Mouse (Mus musculus) heart, embryonic 13.5 days (tissue): ENCODE measurements around the gene Tnk1. TPM values are rescaled to one million over a fixed set of nuclear protein-coding genes. Genes with fewer than 3 reads are reported as not detected.

Experiments
- ATAC-seq: fragments of 200-750 bp; cut with Nextera tagmentation; 2 replicates; pipeline ENCODE4 v1.8.0; 2017; ENCODE audit warnings: moderate TSS enrichment; ENCODE audit not compliant: insufficient number of reproducible peaks, low FRiP score, low TSS enrichment; ENCODE audit errors: extremely low read depth
- H3K27ac ChIP-seq: fragments of 300-500 bp; sonication (generic); replicated peaks from 2 replicates; pipeline ENCODE4 v1.5.1; 2015; ENCODE audit warnings: moderate library complexity, mild to moderate bottlenecking, inconsistent platforms
- H3K27me3 ChIP-seq: fragments of 300-500 bp; sonication (generic); replicated peaks from 2 replicates; pipeline ENCODE4 v1.6.1; 2015; ENCODE audit warnings: mild to moderate bottlenecking, inconsistent platforms
- H3K36me3 ChIP-seq: fragments of 300-500 bp; sonication (generic); 2 replicates; pipeline ENCODE4 v1.6.1; 2015; ENCODE audit warnings: mild to moderate bottlenecking, inconsistent platforms
- H3K4me1 ChIP-seq: fragments of 300-500 bp; sonication (generic); 2 replicates; pipeline ENCODE4 v1.6.1; 2015; ENCODE audit warnings: inconsistent platforms
- H3K4me2 ChIP-seq: fragments of 300-500 bp; sonication (generic); 2 replicates; pipeline ENCODE4 v1.6.1; 2015; ENCODE audit warnings: inconsistent platforms, mild to moderate bottlenecking, moderate library complexity
- H3K4me3 ChIP-seq: fragments of 300-500 bp; sonication (generic); 2 replicates; pipeline ENCODE4 v1.5.1; 2015; ENCODE audit warnings: moderate library complexity, mild to moderate bottlenecking, inconsistent platforms
- H3K9ac ChIP-seq: fragments of 300-500 bp; sonication (generic); 2 replicates; pipeline ENCODE4 v1.6.1; 2015; ENCODE audit warnings: inconsistent platforms, mild to moderate bottlenecking, moderate library complexity
- H3K9me3 ChIP-seq: fragments of 300-500 bp; sonication (generic); 2 replicates; pipeline ENCODE4 v1.6.1; 2016; ENCODE audit warnings: inconsistent platforms
- WGBS: fragments of 180-500 bp; shearing (Covaris S2); methylation state at CpG from one replicate; pipeline ENCODE4 v1.1.7; 2015; ENCODE audit warnings: mixed read lengths; 5-methylcytosine and 5-hydroxymethylcytosine counted together
- polyA plus RNA-seq: library from polyadenylated mRNA; unstranded; fragments of >200 nt; fragmentation: Nextera tagmentation; extraction: Ambion mirVana; gene quantifications from 2 replicates; pipeline ENCODE4 v1.2.1, GENCODE M21; 2015

The Tnk1 gene
- 0.38 and 0.56 TPM in 2 replicates for polyA plus RNA-seq

DNA sequence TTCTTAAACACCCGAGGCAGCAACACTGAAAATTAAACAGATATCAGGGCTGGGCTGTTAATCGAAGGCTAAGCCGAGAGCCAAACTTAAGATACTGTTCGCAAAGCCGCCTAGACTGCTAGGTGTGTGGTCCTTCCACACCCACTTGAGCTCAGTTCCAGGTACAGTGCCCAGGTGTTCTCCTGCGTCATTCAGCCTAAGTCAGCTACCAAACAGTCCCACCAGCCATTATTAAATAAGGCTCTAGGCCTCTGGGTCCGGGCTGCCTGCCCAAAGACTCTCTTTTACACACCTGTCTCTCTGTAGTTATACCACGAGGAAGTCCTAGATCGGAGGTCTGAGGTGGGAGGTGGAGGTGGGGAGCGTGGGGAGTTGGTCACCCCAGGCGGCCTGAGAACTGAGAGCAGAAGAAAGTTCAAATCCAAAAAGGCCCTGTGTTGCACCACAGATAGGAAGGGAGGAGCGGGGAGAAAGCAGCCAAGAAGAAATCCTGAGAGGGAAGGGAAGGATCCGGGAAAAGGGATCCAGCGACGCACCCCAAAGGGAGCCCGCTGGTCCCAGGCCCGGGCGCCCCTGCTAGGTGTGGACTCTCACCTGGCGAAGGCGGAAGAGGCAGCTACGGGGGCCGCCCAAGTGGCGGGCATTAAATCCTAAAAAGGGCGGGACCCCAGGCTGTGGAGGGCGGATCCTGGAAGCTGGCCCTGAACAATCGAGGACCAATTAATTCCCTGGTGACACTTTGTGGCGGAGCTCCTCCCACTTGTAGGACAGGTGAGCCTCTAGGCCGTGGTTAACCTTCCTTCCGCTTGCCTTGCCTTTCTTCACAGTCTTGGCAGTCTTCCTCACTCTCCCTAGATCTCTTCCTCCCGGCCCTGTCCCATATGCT, at the start of gene Tnk1:
Tnk1 (minus strand) TSS at position 618 of the 886 bp plus-strand sequence.
- ATAC-seq, result no peak
- no peaks in the 10 kb centered on the region for H3K9me3 ChIP-seq
- WGBS, result 26% methylated on average over 30 of the region's 30 CpGs

DNA sequence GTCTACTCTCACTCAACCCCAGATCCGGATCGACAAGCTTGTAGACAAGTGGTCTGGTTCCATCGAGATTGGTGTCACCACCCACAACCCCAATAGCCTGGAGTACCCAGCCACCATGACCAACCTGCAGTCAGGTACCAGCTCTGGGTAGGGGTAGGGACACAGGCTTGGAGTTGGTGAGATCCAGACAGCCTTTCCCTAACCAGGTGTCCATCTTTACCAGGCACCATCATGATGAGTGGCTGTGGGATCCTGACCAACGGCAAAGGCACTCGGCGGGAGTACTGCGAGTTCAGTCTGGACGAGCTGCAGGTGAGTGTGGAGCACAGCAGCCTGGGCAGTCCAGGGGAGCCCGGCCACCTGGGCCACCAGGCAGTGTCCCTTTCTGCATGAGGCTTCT, 45.8 kb upstream of the Tnk1 start:
- no peak for ATAC-seq
- WGBS, result 94% methylated on average over 9 of the region's 9 CpGs
- no peaks in the 10 kb centered on the region for H3K27me3 ChIP-seq
- no peak overlapping the region for H3K4me3 ChIP-seq
- H3K4me2 ChIP-seq, result no peak overlapping the region
- H3K27ac ChIP-seq, result no peak overlapping the region
- no peak overlapping the region for H3K9ac ChIP-seq
- peaks cover 64% of the 10 kb centered on the region for H3K36me3 ChIP-seq
- H3K4me1 ChIP-seq, result peaks cover 27% of the 10 kb centered on the region
- H3K9me3 ChIP-seq, result no peaks in the 10 kb centered on the region

More for the DNA sequence above, at the start of gene Tnk1:
- Histone ChIP-seq H3K27ac (no peak within 1 kb of the TSS), H3K4me2 (0 out of 2 replicates have a peak within 1 kb of the TSS, but pooled peaks have one; percentile 2), H3K4me3 (0 out of 2 replicates have a peak within 1 kb of the TSS, but pooled peaks have one; percentile 3), H3K27me3 (peaks cover 39% of the 10 kb centered on the region), H3K4me1 (peaks cover 21% of the 10 kb centered on the region), H3K9ac (no peak within 1 kb of the TSS), H3K36me3 (no peaks in the 10 kb centered on the region)

DNA sequence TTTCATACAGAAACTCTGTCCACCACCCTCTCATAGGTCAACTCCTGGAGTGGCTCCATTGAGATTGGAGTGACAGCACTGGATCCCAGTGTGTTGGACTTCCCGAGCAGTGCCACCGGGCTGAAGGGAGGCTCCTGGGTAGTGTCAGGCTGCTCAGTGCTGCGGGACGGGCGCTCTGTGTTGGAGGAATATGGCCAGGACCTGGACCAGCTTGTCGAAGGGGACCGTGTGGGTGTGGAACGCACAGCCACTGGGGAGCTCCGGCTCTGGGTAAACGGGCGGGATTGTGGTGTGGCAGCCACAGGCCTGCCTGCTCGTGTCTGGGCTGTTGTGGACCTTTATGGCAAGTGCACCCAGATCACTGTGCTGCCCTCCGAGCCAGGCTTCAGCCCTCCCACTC, 44.4 kb upstream of the Tnk1 start:
- Histone ChIP-seq H3K4me2 (peak overlapping the region; percentile 88), H3K27ac (no peak overlapping the region), H3K4me3 (peak overlapping the region; percentile 92), H3K9ac (peak overlapping the region; percentile 96), H3K27me3 (no peaks in the 10 kb centered on the region), H3K9me3 (no peaks in the 10 kb centered on the region), H3K4me1 (peaks cover 40% of the 10 kb centered on the region), H3K36me3 (peaks cover 50% of the 10 kb centered on the region)
- ATAC-seq, result no peak
- WGBS, result 77% methylated on average over 13 of the region's 13 CpGs

DNA sequence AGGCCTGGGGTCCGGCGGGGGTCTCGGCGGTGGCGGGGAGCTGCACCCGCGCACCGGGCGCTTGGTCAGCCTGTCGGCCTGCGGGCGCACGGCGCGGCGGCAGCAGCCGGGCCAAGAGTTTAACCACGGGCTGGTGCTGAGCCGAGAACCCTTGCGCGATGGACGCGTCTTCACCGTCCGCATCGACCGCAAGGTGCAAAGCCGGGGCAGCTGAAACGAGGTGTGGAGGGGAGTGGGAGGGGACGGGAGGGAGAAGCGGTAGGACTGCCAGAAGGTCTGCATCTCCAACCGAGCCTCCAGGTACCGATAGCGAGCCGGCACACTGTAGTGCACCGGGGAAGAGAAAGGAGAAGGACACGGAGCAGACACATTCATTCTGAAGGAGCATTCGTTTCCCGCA, 43.5 kb upstream of the Tnk1 start:
- no peak for ATAC-seq

DNA sequence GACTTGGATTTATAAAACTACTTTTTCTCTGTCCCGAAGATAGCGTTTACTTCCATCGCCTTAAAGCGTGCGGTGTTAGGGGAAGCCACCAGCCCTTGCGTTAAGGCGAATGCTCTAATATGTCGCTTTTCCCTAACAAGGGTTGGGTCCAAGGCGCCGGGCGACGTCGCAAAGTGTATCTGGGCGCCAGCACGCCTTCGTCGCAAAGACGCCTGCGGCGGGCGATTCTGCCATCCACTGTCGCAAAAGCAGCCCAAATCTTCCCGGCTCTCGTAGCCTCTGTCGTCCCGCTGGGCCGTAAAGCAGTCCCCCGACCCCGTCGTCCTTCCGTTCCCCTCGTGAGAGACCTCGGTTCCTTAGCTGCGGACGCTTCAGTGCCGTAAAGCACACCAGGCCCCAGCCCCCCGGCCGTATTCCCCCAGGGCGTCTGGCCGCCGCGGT, 42.9 kb upstream of the Tnk1 start:
- under 1% methylated on average over 42 of the region's 42 CpGs for WGBS
- Histone ChIP-seq H3K27me3 (no peaks in the 10 kb centered on the region), H3K27ac (peak overlapping the region; percentile 99), H3K4me3 (peak overlapping the region; percentile 92), H3K4me2 (peak overlapping the region; percentile 88), H3K4me1 (peaks cover 41% of the 10 kb centered on the region), H3K36me3 (peaks cover 35% of the 10 kb centered on the region), H3K9ac (peak overlapping the region; percentile 96), H3K9me3 (no peaks in the 10 kb centered on the region)
- ATAC-seq, result peak; percentile 73

More for the DNA sequence above, 43.5 kb upstream of the Tnk1 start:
- under 1% methylated on average over 39 of the region's 39 CpGs for WGBS
- H3K27me3 ChIP-seq, result no peaks in the 10 kb centered on the region
- H3K4me3 ChIP-seq, result peak overlapping the region; percentile 92
- H3K4me1 ChIP-seq, result peaks cover 41% of the 10 kb centered on the region
- H3K9ac ChIP-seq, result peak overlapping the region; percentile 96
- H3K36me3 ChIP-seq, result peaks cover 41% of the 10 kb centered on the region
- H3K9me3 ChIP-seq, result no peaks in the 10 kb centered on the region
- H3K27ac ChIP-seq, result peak overlapping the region; percentile 99
- peak overlapping the region; percentile 88 for H3K4me2 ChIP-seq

DNA sequence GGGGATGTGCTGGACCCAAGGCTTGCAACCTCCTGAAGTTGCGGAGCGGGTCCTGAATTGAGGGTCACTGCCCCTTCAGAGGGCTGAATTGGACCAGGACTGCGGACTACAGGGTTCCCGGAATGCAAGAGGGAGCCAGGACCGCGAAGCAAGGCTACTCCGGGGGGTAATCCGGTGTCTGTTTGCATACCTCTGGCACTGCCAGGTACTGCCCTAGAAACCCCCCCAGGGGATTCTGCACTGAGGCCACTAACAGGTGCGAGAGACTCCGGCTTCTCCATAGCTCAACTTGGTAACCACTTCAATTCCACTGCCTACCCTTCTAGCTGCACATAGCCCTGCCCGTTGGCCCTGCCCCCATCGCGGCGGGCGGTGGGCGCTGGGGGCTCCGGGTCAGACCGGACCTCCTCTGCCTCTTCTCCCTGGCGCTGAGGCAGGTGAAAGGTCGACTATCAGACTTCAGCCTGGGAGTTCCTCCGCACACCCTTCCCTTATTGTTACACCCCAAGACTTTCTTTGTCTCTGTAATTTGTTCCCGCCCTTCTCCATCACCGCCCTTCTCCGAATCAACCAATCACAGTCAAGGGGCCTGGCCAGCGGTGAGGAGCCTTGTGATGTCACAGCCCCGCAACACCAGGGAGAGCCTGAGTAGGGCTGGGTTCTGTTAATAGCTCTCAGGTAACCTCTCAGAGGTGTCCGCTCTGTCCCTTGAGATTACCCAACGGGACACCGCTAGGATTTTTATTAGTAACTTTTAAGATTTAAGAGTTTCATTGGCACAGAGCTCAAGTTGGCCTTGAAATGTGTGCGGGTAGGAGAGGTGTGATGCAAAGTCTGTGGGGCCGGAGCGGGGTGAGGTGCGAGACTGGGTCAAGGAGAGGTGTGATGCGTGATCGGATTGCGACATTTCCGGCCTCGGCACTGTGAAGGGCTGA, 42.2 kb upstream of the Tnk1 start, which contains the start of the genes 2810408A11Rik and Neurl4:
2810408A11Rik (minus strand) TSS at position 517 of the 935 bp plus-strand sequence.
Neurl4 (plus strand) TSS at position 602 of the 935 bp plus-strand sequence.
- peak within 1 kb of the TSS; percentile 92 for H3K4me3 ChIP-seq
- ATAC-seq, result peak; percentile 80
- no peaks in the 10 kb centered on the region for H3K27me3 ChIP-seq
- H3K9me3 ChIP-seq, result no peaks in the 10 kb centered on the region
- WGBS, result under 1% methylated on average over 38 of the region's 38 CpGs
- H3K4me1 ChIP-seq, result peaks cover 41% of the 10 kb centered on the region
- H3K36me3 ChIP-seq, result peaks cover 28% of the 10 kb centered on the region
- H3K9ac ChIP-seq, result peak within 1 kb of the TSS; percentile 96
- peak within 1 kb of the TSS; percentile 99 for H3K27ac ChIP-seq
- peak within 1 kb of the TSS; percentile 88 for H3K4me2 ChIP-seq

DNA sequence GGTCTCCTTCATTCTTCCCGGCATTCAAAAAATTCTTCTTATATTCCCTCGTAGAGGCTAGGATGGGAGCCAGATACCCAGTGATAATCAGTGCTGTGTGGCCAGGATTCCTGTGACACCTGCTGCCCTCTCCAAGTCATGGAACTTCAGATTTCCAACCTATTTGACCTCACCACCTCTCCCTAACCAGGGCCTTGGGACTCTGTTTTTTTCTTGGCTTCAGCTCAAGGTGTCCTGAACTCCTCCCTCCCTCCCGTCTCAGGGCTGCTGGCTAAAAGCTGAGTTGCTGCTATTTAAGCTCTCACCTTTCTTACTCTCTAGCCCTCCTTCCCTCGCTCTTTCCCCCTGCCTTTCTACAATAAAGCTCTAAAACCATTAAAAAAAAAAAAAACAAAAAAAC, 41.3 kb upstream of the Tnk1 start:
- no peak overlapping the region; the same call in 1 of the 2 replicates for H3K27ac ChIP-seq
- ATAC-seq, result no peak
- no peaks in the 10 kb centered on the region for H3K9me3 ChIP-seq
- H3K27me3 ChIP-seq, result no peaks in the 10 kb centered on the region
- H3K9ac ChIP-seq, result peak overlapping the region; percentile 96
- H3K36me3 ChIP-seq, result peaks cover 19% of the 10 kb centered on the region
- H3K4me1 ChIP-seq, result peaks cover 41% of the 10 kb centered on the region
- H3K4me2 ChIP-seq, result peak overlapping the region; percentile 88
- H3K4me3 ChIP-seq, result peak overlapping the region; percentile 92
- WGBS, result 31% methylated on average over 4 of the region's 4 CpGs

DNA sequence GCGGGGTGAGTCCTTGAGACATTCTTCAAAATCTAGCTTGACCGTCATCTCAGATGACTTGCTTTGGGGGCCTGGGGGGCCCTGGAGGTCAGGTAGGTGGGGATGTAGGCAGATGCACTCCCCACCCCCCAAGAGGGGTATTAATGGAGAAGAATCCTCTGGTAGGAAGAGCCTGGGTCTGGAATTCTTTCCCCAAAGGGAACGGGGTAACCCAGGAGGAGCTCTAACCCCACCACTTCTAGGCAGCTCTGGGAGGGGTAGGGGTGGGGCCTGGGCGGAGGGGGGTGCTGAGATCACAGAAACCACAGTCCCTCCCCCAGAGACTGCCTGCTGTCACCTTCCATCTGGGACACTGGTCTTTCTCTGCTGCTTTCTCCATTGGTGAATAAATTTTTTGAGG, 36.8 kb upstream of the Tnk1 start, which contains the start of gene Acap1:
Acap1 (minus strand) TSS at position 249 of the 400 bp plus-strand sequence.
- Histone ChIP-seq H3K27me3 (no peaks in the 10 kb centered on the region), H3K4me1 (peaks cover 41% of the 10 kb centered on the region), H3K4me3 (no peak within 1 kb of the TSS), H3K4me2 (no peak within 1 kb of the TSS), H3K9ac (no peak within 1 kb of the TSS), H3K36me3 (no peaks in the 10 kb centered on the region), H3K9me3 (no peaks in the 10 kb centered on the region), H3K27ac (no peak within 1 kb of the TSS)
- 61% methylated on average over 4 of the region's 4 CpGs for WGBS
- ATAC-seq, result no peak

DNA sequence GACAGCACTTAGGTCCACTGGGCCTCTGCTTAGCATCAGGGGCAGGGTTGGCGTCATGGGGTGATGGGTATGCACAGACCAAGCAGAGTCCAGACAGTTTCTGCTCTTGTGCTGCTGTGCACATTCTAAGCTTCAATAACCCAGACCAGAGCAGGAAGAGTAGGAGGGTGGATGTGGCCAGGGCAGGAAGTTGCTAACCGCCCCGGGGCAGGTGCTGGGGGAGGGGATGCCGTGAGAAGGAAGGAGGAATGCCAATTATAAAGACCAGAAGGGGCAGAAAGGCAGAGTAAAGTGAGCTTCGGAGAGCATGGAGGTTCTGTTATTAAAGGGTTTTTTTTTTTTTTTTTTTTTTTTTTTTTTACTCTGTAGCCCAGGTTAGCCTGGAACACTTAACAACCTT, 36.1 kb upstream of the Tnk1 start:
- Histone ChIP-seq H3K36me3 (no peaks in the 10 kb centered on the region), H3K4me3 (no peak overlapping the region), H3K4me2 (no peak overlapping the region), H3K27ac (no peak overlapping the region), H3K27me3 (no peaks in the 10 kb centered on the region; the same call in 1 of the 2 replicates), H3K9ac (no peak overlapping the region), H3K4me1 (peaks cover 41% of the 10 kb centered on the region), H3K9me3 (no peaks in the 10 kb centered on the region)
- WGBS, result 75% methylated on average over 5 of the region's 5 CpGs
- ATAC-seq, result no peak

DNA sequence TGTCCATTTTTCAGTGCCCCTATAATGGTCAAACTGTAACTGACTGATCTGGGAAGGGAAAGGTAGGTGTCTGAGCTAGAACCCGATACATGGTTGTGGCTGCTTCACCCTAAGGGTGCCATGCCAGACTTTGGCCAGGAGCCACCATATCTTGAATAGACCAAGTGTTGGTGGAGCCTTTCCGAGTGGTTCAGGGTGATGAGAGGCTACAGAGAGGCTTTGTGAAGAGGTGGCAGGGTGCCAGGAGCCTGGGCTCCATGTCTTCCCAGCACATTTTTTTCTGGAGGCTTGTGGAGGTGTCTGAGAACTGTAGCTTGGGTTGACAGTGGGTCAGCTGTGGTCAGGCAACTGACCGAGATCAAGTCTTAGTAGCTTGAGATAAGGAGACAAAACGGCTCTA, 33.0 kb upstream of the Tnk1 start:
- no peak overlapping the region for H3K9ac ChIP-seq
- no peak overlapping the region for H3K4me3 ChIP-seq
- H3K4me2 ChIP-seq, result no peak overlapping the region
- no peak for ATAC-seq
- 14% methylated on average over 4 of the region's 4 CpGs for WGBS
- no peaks in the 10 kb centered on the region for H3K9me3 ChIP-seq
- peaks cover 6% of the 10 kb centered on the region; the same call in 1 of the 2 replicates for H3K27me3 ChIP-seq
- H3K36me3 ChIP-seq, result no peaks in the 10 kb centered on the region
- peaks cover 36% of the 10 kb centered on the region for H3K4me1 ChIP-seq
- H3K27ac ChIP-seq, result 0 out of 2 replicates have a peak overlapping the region, but pooled peaks have one; percentile 32
